Mouse (Mus musculus): ENCODE data around the gene Gk2. TPM values are rescaled to one million over a fixed set of nuclear protein-coding genes. Genes with fewer than 3 reads are reported as not detected.
A peak's percentile ranks its signal among the peaks of the same experiment; 100 is the strongest.

Gene Gk2
- total RNA-seq, 2 experiments from 2014 or later, result not detected

DNA sequence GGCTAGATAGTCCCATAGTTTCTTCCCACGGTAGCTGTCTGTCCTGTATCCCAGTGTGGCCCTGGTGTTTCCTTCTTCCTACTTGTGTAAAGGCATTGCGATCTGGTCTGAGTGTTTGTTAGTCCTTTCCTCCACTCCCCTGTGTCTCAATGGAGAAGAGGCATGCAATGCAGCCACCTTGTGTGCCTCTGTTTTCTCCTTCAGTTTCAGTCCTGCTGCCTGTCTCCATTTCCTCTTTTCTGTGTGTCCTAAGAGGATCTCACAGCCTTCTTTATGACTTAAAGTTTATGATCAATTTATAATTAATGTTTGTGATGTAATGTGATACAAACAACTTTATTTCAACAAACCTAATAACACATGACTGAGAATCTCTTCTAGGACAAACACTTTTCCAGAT, 35.2 kb downstream of the Gk2 start:
- DNase-seq (ENCODE audit: low spot score in 2 of 2), result no peak
- no peak for TF ChIP-seq CTCF (conservative IDR thresholded peaks at IDR 0.05)
- Histone ChIP-seq H3K27ac (no peak overlapping the region), H3K4me3 (no peak overlapping the region)

DNA sequence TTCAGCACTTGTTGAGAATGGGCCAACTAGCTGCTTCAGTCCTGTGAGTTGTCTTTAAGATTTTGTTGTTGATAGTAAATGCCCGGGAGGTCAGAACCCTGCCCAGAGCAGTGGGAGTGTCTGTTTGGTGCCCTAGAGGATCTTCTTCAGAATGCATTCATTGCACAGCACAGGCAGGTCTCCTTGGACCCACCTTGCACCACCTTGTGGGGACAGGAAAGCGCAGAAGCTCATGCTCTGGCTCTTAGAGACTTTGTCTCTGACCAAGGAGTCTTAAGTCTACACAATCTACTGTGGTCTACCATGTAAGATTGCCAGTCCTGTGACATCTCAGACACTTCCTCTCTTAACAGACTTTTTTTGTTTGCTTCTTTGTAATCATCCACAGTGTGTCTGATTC, 39.6 kb downstream of the Gk2 start:
- no peak for DNase-seq (ENCODE audit: low spot score in 2 of 2)
- Histone ChIP-seq H3K4me3 (no peak overlapping the region), H3K27ac (no peak overlapping the region)
- TF ChIP-seq CTCF (conservative IDR thresholded peaks at IDR 0.05), result no peak

DNA sequence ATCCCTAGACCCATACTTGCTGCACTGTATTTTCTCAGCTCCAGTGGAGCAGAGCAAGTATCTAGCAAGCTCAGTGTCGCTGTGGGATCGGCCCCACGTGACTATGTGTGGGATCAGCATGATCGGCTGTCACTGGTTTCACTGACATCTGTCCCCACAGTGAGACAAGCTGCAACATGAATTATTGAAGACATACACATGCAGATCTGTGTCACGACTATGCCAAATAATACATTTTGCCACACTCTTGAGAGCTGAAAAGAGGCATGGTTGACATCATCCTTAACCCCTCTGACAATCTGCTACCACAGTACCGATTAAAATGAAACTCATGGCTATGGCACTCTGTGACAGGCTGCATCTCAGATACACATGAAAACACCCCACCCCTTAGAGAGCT, 41.0 kb downstream of the Gk2 start:
- no peak for TF ChIP-seq CTCF (conservative IDR thresholded peaks at IDR 0.05)
- no peak overlapping the region for H3K4me3 ChIP-seq
- peak overlapping the region; percentile 54; the same call in 1 of the 2 replicates for H3K27ac ChIP-seq
- DNase-seq (ENCODE audit: low spot score in 2 of 2), result peak; percentile 58 to 68

DNA sequence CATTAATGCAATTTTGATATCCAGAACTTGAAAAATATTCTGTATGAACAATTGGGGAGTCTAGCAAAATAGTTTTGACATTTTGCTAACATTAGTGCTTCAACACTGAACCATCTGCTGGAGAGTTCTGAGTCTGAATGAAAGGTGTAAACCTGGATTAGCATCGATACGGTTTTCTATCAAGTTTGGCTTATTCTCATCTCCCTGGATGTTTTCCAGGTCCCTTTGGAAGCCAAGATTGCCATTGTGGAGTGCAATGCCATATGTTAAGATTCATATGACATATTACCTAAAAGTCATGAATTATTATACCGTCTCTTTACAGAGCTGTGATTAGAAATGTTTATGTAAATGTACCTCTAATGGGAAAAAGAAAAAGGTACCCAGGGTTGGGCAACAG, 43.1 kb downstream of the Gk2 start:
- no peak for TF ChIP-seq CTCF (conservative IDR thresholded peaks at IDR 0.05)
- DNase-seq (ENCODE audit: low spot score in 2 of 2), result peak in 1 of 2 experiments; percentile 12
- no peak overlapping the region for H3K4me3 ChIP-seq
- H3K27ac ChIP-seq, result peak overlapping the region; percentile 55; the same call in 1 of the 2 replicates

DNA sequence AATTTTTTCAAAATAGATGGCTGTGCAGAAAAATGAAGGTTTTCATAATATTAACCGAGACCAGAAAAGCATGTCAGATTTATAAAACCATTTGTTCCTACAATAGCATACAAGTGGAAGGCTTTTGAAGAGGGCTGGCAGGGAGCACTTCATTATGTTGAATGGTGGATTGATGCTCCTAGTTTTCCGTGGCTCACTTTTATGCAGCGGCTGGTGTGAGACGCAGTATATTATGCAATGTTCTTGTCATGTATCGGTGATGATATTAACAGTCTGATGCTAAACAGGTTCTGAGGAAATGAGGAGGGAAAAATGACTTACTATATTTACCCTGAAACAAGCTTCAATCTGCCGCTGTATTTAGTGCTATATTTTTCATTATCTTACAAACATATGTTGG, 46.6 kb downstream of the Gk2 start:
- H3K4me3 ChIP-seq, result no peak overlapping the region
- 0 out of 2 replicates have a peak overlapping the region, but pooled peaks have one; percentile 23 for H3K27ac ChIP-seq
- no peak for DNase-seq (ENCODE audit: low spot score in 2 of 2)
- no peak for TF ChIP-seq CTCF (conservative IDR thresholded peaks at IDR 0.05)

DNA sequence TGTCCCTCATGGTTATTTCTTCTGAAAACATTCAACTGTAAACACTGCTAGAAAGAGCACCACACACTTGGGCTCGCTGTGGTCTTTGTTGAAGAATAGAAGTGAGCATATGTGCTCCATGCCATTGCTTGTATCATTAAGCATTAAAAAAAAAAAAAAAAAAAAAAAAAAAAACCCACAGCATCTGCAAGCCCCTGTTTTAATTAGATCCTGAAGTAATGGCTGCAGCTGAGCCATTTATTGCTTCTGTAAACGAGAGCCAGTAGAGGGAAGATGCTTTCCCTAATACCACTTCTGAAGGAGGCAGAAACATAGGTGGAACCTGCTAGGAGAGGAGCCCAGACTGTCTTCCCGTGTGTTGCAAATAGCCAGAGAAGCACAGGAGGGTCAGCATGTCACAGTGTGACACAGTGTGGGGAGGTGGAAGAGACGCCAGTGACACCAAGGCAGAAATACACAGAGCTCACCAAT, 47.6 kb downstream of the Gk2 start:
- H3K27ac ChIP-seq, result no peak overlapping the region
- DNase-seq (ENCODE audit: low spot score in 2 of 2), result no peak
- no peak for TF ChIP-seq CTCF (conservative IDR thresholded peaks at IDR 0.05)
- no peak overlapping the region for H3K4me3 ChIP-seq

Other genes with a start within 250 kb of the Gk2 start
- gene Naa11, start 64.6 kb downstream of the Gk2 start, total RNA-seq (2021), result not detected